Mouse (Mus musculus): ENCODE results near the gene Fgf12. TPM values are rescaled to one million over a fixed set of nuclear protein-coding genes. Genes with fewer than 3 reads are reported as not detected.

Fgf12 gene
- total RNA-seq, 2 experiments from 2014 or later: 7.2 to 22.1 TPM

GRCm38 (mm10) chr16:28625689-28626088 lies 127.2 kb downstream of the Fgf12 start:
- intact Hi-C loops (cut with DNase I): no loop called here
- no peak for DNase-seq

- no peak for DNase-seq
- intact Hi-C loops (cut with DNase I): no loop called here
These were observed 138.5 kb downstream of the Fgf12 start for GRCm38 (mm10) chr16:28614412-28614811.

GRCm38 (mm10) chr16:28610940-28611339 lies 141.9 kb downstream of the Fgf12 start:
- DNase-seq: peak in 1 of 2 experiments; percentile 5
- intact Hi-C loops (cut with DNase I): no loop called here

- DNase-seq: no peak
- intact Hi-C loops (cut with DNase I): no loop called here
These were observed 149.7 kb downstream of the Fgf12 start for GRCm38 (mm10) chr16:28603155-28603554.

- intact Hi-C loops (cut with DNase I): no loop called here
- no peak for DNase-seq
These were observed 151.1 kb downstream of the Fgf12 start for GRCm38 (mm10) chr16:28601723-28602122.

- intact Hi-C loops (cut with DNase I): no loop called here
- DNase-seq: peak in 1 of 2 experiments; percentile 11
These were observed 156.8 kb downstream of the Fgf12 start for GRCm38 (mm10) chr16:28596112-28596511.

GRCm38 (mm10) chr16:28593075-28593915 lies 159.6 kb downstream of the Fgf12 start:
- intact Hi-C loops (cut with DNase I): loop anchor here (2.0 to 5.0 kb wide), 2 partner anchors 200 to 969 kb away; no protein-coding TSS in a partner anchor
- DNase-seq: peak; percentile 65 to 80

- intact Hi-C loops (cut with DNase I): loop anchor here (2.0 to 5.0 kb wide), 2 partner anchors 200 to 970 kb away; no protein-coding TSS in a partner anchor
- DNase-seq: no peak
These were observed 160.4 kb downstream of the Fgf12 start for GRCm38 (mm10) chr16:28592466-28592865.

- DNase-seq: no peak
- intact Hi-C loops (cut with DNase I): loop anchor here (5.0 kb wide), 1 partner anchor 971 kb away; no protein-coding TSS in a partner anchor
These were observed 161.3 kb downstream of the Fgf12 start for GRCm38 (mm10) chr16:28591583-28591982.

GRCm38 (mm10) chr16:28572212-28572611 lies 180.7 kb downstream of the Fgf12 start:
- intact Hi-C loops (cut with DNase I): no loop called here
- no peak for DNase-seq

- DNase-seq: no peak
- intact Hi-C loops (cut with DNase I): no loop called here
These were observed 188.1 kb downstream of the Fgf12 start for GRCm38 (mm10) chr16:28564716-28565217.

- DNase-seq: peak; percentile 50 to 67
- intact Hi-C loops (cut with DNase I): no loop called here
These were observed 188.7 kb downstream of the Fgf12 start for GRCm38 (mm10) chr16:28564075-28564715.

- no peak for DNase-seq
- intact Hi-C loops (cut with DNase I): no loop called here
These were observed 190.0 kb downstream of the Fgf12 start for GRCm38 (mm10) chr16:28562847-28563246.

GRCm38 (mm10) chr16:28555219-28555618 lies 197.6 kb downstream of the Fgf12 start:
- no peak for DNase-seq
- intact Hi-C loops (cut with DNase I): no loop called here

GRCm38 (mm10) chr16:28539423-28539822 lies 213.4 kb downstream of the Fgf12 start:
- intact Hi-C loops (cut with DNase I): no loop called here
- DNase-seq: no peak

GRCm38 (mm10) chr16:28517596-28518524 lies 235.0 kb downstream of the Fgf12 start:
- intact Hi-C loops (cut with DNase I): no loop called here
- peak; percentile 42 to 68 for DNase-seq

GRCm38 (mm10) chr16:28512446-28512845 lies 240.4 kb downstream of the Fgf12 start:
- intact Hi-C loops (cut with DNase I): no loop called here

GRCm38 (mm10) chr16:28511413-28511812 lies 241.5 kb downstream of the Fgf12 start:
- intact Hi-C loops (cut with DNase I): no loop called here
- DNase-seq: no peak

More at GRCm38 (mm10) chr16:28512446-28512845, 240.4 kb downstream of the Fgf12 start:
- DNase-seq: no peak

GRCm38 (mm10) chr16:28497971-28498607 lies 254.8 kb downstream of the Fgf12 start:
- DNase-seq: no peak
- intact Hi-C loops (cut with DNase I): no loop called here

GRCm38 (mm10) chr16:28491711-28492110 lies 261.2 kb downstream of the Fgf12 start:
- peak in 1 of 2 experiments; percentile 5 for DNase-seq
- intact Hi-C loops (cut with DNase I): loop anchor here (2.0 to 5.0 kb wide), 2 partner anchors 349 to 1023 kb away; no protein-coding TSS in a partner anchor
